Mouse (Mus musculus) layer of hippocampus, postnatal 14 days (tissue): ENCODE measurements around the gene Vcam1. TPM values are rescaled to one million over a fixed set of nuclear protein-coding genes. Genes with fewer than 3 reads are reported as not detected.

Experiments
- DNase-seq, 2 experiments: peaks; one replicate each; pipeline ENCODE4 v3.0.0; 2021 to 2022; ENCODE audit warnings: low spot score in 2 of 2, mixed read lengths in 1 of 2
- long read RNA-seq, 2 experiments: library from polyadenylated mRNA; stranded (forward); transcript quantifications; one replicate each; pipeline ENCODE4 v2.0.0; 2021
- total RNA-seq, 2 experiments: library from RNA; stranded (reverse); gene quantifications; 2 replicates each; pipeline ENCODE4 v1.2.3; 2021

The Vcam1 gene
- total RNA-seq = 10 to 100 TPM; 35.1 to 40.3 TPM
- long read RNA-seq, experiment 1, transcript Vcam1-201 (9 exons, 3,469 nt) = major isoform, 44 of 63 reads
- long read RNA-seq, experiment 1, partial matches to known transcripts = 15 of 63 reads
- long read RNA-seq, experiment 1, other reads (novel, unspliced or antisense) = 2 of 63 reads
- long read RNA-seq, experiment 2, transcript Vcam1-201 (9 exons, 3,469 nt) = major isoform, 41 of 50 reads
- long read RNA-seq, experiment 2, partial matches to known transcripts = 9 of 50 reads
- long read RNA-seq, experiment 2, other reads (novel, unspliced or antisense) = 0 of 50 reads

DNA sequence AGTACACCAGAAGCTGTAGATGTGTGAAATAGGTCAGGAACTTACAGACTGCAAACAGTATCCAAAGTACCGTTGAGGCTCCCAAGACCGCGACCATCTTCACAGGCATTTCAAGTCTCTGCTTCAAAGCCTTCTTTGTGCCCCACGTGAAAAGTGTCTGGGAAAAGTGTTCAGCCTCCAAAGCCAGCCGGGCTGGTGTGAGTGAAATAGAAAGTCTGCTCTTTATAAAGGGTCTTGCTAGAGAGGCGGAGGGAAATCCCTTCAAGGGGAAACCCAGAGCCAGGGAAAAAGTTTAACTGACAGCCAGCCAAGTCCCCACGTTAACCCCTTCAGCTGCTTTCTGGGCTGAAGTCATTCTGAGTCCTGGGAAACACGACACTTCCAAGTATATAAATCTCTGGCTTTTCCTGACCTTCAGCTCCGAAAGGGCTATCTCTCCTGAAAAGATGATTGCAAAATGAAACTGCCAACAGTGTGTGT lies at the start of gene Vcam1:
TSS of gene Vcam1 (minus strand) at position 430 of the 480 bp plus-strand sequence.
- DNase-seq = peak; percentile 46 to 67

DNA sequence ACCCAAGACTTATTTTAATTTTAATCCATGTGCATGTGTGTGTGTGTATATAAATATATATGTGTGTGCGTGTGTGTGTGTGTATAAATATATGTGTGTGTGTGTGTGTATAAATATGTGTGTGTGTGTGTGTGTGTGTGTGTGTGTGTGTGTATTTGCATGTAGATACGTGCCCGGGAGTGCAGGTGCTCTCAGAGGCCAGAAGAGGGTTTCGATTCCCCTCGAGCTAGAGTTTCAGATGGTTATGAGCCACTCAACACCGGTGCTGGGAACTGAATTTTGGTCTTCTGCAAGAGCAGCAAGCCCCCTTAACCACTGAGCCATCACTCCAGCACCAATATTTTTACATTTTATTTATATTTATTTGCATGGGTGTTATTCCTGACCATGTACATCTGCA lies 45.6 kb upstream of the Vcam1 start:
- no peak for DNase-seq

DNA sequence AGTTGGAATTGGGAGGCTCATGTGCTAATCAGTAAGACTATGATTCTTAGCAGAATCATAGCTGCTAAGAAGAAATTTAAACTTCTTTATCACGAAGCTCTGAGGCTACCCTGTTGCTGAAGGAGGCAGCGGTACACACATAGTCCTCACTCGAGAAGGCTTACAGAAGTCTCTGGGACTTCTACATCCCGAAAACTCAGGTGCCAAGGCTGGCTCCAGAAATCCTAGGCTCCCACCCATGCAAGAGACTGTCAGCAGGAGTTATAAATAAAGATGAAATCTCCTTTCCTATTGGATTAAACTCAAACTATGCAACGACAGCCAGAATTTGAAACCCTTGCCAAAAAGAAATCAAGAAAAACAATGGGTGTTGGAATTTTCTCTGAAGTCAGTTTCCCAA lies 42.0 kb upstream of the Vcam1 start:
- no peak for DNase-seq

DNA sequence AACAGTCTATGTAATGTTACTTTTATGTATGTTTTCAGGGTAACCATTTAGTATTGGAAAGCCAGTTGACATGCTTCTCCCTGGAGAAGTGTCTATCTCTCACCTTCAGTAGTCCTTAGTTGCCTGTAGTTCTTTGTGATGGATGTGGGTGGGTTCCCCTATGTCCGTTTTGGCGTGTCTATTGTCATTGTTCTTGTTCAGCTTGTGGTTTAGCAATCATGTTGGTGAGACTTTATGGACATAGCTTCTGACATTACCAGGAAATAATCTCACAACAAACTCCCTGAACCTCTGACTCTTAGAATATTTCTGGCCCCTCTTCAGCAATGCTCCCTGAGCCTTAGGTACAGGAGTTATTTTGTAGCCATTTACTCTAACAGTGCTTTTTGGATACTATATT lies 38.6 kb upstream of the Vcam1 start:
- DNase-seq = no peak

DNA sequence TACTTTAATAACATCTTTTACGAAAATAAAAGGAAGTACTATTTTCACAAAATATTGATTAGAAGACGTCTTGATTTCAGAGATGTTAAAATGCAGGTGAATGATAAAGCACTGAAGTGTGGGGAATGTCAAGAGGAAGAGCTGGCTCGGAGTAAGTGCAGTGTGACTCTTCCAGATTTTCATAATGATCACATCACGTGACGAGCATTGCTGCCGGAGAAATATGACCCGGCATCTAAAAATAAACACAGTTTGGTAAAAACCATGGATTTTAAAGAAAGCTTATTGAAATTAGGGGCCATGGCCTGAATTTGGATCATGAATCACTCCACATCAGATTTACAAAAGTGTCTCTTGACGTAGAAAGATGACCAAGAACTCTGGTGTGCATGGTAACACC lies 36.8 kb upstream of the Vcam1 start:
- DNase-seq = no peak

DNA sequence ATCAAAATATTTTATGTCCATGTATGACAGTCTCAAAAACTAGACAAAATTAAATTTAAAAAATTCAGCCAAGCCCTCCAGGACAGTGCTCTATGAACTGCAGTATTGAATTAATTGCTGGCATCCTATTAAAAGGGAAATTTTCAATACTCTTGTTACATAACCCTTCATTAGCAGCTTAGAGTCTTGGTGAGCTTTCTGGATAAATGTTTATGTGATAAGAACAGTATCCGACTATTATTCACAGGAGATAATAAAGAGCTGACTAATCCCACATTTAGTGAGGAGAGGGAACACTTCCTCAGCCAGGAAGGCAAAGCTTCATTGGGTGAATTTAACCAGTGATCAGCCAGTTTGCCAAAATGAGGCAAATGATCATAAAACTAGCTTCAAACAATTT lies 35.5 kb upstream of the Vcam1 start:
- no peak for DNase-seq

DNA sequence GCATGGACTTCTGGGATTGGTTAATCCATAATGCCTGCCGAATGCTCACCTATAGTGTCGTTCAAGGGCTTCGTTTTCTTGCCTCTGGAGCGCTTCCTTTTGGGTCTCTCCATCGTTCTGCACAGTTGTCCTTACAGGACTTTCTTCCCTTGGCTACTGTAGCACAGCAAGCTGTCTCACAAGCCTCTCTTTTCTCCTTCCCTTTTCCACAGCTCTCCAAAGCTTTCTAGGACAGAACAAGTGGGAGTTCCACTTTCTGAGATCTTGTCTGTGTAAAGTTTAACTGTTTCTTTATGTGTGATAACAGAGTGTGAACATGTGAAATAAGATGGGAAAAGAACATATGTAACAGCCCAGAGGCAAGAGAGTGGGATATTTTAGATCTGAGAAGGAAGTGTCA lies 34.0 kb upstream of the Vcam1 start:
- no peak for DNase-seq

DNA sequence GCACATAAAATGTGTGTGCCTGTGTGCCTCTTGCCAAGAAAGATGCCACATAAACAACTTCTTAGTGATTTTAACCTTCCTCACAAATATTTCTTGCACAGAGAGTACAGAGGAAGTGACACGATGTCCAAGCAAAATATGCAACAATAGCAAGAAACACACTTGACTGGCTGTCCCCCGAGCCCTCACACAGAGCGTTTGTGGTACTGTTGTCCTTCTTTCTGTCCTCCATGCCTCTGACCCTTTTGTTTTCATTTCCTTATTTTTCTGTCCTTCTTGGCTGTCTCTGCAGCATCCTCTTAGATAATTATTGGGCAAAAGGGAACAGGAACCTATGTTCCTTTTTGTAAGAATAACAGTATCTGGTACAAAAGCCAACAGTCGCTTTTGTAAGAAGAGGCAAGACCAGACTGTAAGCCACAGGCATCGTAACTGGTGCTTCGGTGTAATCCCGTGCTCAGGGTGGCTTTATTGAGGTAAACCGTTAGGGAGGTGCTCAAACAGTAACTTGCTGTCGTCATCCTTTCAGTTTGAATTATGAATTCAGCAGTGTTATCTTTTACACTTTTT lies 32.7 kb upstream of the Vcam1 start:
- DNase-seq = no peak

DNA sequence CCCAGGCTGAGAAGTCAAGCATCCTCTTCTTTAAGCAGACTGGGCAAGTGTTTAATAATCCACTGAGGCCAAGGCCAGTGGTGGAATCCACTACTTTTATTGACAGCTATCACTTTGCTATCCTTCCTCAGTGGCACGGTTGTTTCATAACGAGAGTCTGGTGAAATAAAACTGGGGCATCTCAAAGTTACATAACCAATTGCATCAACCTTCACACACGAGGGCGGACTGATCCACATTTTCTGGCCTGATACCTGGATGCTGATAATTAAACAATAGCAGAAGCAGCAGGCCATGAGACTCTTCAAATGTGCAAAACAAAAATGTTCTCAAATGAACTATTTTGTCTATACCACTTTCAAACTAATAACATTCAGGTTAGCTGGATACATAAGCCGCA lies 29.9 kb upstream of the Vcam1 start:
- no peak for DNase-seq

DNA sequence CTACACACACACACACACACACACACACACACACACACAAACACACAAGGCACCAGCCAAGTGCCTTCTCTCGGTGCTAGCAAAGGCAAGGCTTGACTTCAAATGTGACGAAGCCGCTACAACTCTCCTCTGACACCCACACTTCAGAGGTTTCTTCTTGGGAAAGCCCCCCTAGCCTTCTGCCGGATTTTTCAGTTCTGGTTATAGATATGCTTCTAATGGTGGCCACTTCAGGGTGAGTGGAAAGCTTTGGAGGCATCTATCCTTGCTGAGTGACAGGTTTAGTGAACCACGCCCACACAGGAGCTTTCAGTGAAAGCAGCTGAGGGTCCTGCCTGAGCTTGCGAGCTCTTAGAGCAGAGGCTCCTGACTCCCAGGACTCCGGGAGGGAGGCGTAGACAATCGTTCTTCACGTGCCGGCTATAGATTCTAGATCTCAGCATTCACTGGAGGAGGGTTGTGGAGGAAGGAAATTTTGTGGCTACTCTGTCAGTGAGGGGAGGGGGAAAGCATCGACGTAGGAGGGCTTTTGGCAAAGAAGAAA lies 28.0 kb upstream of the Vcam1 start:
- DNase-seq = no peak

DNA sequence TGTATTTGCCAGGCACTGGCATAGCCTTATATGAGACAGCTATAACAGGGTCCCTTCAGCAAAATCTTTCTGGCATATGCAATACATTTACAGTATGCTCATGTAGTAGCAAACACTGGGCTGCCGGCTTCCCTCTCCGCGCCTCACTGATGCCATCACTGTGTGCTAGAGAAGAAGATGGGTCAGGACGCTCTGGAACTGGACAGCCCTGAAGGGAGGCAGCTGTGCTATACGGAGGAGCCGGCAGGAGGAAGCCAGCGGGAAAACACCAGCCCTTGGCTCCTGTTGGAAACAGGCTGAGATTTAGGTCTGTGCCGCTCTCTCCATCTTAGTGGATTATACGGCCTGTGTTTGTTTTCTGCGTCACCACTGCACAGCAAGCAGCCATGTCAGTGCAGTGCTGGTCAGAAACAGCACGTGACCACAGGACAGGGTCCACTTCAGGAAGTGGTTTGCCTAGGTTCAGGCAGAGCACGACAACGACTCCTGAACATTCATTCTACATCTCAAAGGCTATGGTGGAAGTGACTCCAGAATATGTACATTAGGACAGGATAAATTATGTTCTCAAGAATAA lies 20.7 kb upstream of the Vcam1 start:
- no peak for DNase-seq

DNA sequence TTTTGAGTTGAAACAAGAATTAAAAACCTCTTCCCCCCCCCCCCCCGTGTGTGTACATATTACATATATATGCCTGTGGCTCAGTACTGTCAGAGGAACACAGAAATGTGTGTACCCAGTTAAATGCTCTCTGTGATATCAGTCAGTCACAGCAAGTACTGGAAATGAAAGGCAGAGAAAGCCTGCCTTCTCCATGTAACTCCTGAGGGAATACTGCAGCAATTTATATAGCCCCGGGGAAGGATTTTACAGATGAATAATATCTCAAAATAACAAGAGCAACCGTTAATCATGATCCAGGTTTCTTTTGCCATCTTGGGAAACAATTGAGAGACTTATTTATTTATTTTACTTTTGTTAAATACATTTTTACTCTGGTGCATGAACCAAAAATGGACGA lies 19.6 kb upstream of the Vcam1 start:
- DNase-seq = no peak

DNA sequence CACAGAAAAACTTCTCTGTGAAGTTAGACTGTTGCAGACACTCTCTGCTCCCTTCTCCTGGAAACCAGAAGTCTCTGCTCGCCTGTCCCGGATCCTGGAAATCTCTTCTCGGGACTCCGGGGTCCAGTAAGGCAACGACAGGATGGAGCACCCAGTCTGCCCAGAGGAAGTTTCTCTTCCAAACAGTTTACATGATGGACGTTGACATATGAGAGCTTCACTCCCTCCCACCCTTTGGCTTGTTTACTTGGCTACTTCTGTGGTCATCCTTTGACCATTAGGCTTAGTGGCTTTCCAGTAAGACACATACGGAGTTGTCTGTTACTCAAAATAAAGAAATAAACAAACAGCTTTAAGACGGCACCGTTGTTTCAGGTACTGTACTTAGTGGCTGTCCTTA lies 19.2 kb upstream of the Vcam1 start:
- no peak for DNase-seq

DNA sequence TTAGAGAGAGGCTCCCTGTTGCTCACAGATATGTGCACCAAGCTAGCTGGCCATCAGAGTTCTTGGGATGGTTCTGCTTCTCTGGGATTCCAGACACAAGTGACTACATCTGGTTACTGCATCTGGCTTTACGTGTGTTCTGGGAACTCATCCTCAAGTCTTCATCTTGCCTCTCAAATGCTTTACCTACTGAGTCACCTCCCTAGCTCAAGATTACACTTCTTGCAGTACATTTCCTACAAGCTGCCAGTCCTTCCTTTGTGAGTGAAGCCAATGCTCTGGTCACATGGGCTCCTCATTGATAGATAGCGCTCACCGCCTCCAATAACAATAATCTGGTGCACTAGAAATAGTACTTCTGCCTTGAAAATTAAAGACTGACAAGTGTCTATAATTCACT lies 11.7 kb upstream of the Vcam1 start:
- no peak for DNase-seq

DNA sequence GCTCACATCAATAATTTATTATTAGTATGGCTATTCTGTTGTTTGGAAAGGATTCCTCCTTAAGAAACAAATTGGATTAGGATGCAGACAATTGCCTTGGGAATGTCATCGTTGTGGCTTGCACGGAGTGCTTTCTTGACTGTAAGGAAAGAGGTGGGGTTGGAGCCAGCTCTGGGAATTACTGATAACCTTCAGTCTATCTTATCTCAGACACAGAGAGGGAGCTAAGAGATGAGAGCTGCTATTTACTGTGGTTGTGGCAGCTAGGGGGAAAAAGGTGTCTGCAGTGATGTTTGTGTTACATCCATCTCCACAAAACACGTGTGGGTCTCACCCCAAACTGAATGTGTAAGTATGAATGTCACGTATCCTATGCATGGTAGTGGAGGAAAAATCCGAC lies 9.5 kb upstream of the Vcam1 start:
- no peak for DNase-seq

DNA sequence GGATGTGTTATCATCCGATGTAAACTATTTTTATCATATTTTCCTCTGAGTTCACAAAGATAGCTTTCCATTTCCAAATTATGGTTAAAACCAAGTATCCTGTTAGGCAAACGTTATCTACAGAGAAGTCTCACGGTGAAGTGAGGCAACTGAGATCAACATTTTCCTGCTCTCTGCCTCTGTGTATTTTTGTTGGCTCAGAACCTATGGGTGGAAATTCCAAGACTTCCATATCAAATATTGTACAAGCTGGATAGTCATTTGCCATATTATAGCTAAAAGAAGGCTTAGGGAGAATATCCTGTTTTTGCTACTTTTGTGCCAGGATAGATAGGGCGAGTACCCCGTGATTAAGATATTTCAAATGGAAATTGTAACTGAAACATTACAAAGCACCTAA lies 8.6 kb upstream of the Vcam1 start:
- no peak for DNase-seq

DNA sequence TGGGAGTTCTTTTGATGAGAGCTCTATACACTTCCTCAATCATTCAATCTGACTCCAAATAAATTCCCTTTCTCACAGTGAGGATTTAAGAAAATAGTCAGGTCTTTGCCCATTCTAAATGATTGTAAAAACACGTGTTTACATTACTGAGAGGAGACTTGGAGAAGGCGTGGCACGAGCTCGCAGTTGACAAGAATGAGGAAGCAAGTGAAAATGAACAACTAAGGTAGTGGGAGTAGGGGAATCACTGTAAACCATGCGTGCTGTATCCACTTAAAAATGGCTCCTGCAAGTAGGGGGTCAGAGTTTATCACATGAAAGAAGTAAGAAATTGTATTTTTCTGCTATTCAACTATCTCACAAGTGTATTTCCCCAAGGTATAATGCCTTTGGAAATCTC lies 3.9 kb upstream of the Vcam1 start:
- no peak for DNase-seq

DNA sequence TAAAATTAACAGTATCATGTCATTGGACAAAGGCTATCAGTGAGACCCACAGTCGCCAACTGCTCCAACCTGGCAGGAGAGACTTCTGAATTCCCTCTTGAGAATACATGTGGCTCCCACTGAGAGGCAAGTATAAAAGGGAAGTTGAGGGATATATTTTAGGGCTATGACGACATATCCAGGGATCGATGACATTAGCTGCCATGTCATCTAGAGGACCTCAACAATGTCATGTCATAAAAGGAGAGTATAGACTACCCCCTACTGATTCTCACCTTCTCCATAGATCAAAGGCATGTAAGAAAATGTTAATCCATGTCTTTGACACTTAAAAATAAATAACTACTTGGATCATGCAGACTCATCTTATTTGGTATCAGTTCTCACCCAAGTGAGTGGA lies 1.2 kb upstream of the Vcam1 start:
- DNase-seq = no peak

DNA sequence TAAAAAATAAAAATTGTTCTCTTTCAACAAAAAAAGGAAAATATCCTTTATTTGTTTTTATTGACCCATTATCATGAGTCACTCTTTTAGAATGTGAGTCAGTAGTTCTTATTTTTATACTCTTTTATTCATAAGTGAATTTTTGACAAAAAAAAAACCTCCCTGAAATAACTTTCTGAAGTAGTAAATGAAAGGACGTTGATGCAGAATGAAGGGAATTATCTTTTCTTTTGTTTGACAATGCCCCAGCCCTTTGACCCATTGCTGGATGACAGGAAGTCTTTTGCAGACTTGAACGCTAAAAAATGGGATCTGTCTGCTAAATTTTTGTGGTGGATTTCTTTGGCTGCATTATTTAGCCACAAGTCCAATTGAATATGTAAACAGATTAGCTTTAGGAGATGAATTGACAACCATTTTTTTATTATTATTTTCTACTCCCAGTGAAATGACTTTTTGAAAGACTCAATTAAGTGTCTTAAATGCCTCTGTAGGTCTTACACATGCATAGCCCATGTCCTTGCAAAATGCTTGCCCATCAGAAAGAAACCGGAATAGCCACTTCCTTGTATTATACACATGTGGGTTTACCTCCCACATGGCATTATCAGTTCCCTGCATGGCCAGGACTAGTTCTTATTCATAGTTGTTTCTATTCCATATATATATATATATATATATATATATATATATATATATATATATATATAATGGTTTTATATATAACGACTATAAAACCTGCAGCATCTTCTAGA lies 530 bp upstream of the Vcam1 start:
- no peak for DNase-seq

DNA sequence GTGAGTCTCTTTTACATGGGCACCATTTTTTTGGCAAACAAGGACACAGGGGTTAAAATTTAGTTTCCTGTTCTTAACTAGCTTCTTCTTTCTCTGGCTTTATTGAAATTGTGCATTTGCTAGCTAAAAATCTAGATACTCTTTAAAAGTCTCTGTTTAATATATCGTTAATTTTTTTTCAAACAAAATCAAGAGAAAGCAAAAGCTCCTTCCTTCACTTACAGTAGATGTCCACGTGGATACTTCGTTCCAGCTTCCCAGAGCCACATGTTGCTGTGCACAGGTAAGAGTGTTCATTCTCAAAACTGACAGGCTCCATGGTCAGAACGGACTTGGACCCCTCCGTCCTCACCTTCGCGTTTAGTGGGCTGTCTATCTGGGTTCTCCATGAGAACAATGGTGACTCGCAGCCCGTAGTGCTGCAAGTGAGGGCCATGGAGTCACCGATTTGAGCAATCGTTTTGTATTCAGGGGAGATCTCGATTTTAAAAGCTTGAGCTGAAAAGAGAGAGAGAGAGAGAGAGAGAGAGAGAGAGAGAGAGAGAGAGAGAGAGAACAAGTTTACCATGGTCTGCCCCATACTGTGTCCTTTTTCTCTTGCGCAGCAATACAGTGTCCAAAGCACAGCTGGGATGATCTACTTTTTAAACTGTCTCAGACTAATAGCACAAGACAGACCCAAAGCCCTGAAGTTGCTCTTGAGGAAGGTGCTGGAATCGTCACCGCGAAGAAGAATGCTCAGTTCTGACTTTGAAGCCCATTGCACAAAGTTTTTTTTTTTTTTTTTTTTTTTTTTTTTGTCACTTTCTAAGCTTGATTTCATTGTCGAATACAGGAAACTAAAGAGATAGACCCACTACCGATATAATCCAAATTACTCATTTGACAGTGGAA lies 930 bp downstream of the Vcam1 start:
- no peak for DNase-seq

DNA sequence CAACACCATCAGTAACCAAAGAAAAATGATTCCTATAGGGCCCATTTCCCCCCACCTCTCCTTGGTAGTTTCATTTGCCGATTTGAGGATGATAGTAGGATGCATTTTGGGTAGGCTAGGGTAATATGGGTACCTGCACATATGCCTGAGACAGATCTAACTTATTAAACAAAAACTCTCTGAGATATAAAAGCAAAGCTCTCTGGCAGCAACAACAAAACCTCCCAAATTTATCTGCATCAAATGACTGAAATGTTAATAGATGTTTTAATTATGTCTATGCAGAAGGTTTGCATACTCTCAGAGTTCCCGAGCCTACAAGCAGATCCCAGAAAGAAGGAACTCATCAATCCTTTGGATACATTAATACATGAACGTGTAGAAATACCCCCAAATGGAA lies 1.7 kb downstream of the Vcam1 start:
- no peak for DNase-seq
